Mouse (Mus musculus) layer of hippocampus, adult 9-11 months (tissue): ENCODE data around the gene Coro1b.
A peak's percentile ranks its signal among the peaks of the same experiment; 100 is the strongest.

Experiments used
- DNase-seq: peaks from one replicate; pipeline ENCODE4 v3.0.0; 2022

Coro1b gene

DNA sequence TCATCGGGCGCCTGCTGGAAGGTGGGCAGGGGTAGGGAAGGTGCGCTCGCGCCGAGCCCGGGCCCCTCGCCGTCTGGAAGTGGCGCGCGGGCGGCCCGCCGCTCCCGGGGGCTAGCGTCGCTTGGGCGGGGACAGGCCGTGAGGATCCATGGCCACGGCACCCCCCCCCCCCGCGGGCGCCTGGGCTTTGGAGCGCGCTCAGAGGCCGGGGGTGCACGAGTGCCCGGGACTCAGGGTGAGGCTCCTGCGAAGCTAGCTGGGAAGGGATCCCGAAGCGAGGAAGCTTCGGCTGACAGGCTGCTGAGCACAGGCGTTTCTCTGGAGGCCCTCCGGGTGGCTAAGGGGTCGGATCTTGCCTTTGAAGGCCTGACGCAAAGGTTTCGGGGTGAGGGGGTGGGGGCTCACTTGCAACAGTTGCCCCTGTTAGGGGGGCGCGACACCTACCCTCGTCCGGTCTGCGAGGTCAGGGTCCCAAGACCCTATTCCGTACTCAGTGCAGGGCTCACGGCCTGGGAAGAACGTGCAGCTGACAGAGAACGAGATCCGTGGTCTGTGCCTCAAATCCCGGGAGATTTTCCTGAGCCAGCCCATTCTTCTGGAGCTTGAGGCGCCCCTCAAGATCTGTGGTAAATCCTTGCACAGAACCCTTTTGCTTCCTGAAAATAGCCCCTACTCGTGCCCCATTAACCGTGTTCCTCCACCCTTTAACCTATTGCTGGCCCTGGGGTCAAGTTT is 44.0 kb downstream of the Coro1b start:
- no peak for DNase-seq

DNA sequence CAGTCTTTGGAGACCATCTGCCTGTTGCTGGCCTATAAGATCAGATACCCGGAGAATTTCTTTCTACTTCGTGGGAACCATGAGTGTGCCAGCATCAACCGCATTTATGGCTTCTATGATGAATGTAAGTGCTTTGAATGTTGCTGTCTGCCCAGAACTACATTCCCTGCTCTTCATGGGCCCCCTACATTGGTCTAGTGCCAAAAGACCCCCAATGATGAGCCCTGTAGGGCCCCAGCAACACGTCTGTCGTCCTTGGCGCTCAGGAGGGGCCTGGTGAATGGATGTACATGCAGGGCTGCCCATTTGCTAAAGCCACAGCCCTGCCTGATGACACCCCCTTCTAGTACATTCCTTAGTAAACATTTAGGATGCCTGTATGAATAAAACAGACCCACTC is 44.7 kb downstream of the Coro1b start:
- DNase-seq: no peak

DNA sequence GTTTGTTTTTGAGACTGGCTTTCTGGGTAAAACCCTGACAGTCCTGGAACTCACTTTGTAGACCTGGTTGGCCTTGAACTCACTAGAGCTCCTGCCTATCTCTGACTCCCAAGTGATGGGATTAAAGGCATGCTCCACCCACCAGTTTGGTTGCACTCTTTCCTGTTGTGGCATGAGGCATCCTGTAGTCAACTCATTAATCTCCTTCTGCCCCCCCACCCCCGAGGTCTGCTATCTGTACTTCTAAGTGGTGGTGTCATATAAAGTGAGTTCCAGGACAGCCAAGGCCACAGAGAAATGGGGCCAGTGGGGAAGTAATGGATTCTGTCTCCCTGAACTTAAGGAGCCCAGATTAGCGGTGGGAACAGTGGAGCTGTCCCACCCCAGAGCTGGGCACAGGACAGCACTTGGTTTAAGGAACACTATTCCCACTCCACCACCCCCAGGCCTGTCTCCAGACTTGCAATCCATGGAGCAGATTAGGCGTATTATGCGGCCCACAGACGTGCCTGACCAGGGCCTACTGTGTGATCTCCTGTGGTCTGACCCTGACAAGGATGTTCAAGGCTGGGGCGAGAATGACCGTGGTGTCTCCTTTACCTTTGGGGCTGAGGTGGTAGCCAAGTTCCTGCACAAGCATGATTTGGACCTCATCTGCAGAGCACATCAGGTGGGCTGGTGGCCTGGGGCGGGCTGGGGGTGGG is 45.8 kb downstream of the Coro1b start:
- no peak for DNase-seq

DNA sequence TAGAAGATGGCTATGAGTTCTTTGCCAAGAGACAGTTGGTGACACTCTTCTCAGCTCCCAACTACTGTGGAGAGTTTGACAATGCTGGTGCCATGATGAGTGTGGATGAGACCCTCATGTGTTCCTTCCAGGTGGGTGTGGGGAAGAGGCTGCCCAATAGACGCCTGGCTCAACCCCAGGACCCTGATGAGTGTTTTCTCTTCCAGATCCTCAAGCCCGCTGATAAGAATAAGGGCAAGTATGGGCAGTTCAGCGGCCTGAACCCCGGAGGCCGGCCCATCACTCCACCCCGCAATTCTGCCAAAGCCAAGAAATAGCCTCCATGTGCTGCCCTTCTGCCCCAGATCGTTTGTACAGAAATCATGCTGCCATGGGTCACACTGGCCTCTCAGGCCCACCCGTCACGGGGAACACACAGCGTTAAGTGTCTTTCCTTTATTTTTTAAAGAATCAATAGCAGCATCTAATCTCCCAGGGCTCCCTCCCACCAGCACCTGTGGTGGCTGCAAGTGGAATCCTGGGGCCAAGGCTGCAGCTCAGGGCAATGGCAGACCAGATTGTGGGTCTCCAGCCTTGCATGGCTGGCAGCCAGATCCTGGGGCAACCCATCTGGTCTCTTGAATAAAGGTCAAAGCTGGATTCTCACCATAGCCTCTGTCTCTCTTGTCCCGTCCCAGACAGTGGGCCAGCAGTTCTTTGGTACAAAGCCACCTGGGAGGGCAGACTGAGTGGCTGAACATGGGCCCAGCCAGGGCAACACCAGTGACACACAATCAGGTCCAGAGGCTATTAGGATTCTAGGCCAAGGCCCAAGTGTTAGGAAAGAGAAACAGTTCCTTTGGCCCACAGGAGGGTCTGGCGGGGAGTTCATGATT is 46.6 kb downstream of the Coro1b start:
- no peak for DNase-seq

DNA sequence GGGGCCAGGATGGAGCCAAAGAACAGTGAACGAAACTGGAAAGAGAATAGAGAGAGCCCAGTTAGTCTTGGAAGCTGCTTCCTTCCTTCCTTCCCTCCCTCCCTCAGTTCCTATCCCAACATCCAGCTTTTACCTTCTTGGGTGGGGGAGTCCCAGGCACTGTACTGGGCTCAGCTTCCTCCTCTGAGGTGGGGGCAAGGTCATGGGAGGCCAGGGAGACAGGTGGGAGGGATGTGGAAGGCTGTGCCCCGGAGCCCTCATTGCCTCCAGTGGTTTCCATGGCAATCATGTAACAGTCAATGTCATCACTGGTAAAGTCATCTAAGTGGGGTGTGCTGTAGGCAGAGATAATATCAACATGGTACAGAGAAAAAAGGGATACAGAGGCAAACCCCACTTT is 47.6 kb downstream of the Coro1b start:
- no peak for DNase-seq

DNA sequence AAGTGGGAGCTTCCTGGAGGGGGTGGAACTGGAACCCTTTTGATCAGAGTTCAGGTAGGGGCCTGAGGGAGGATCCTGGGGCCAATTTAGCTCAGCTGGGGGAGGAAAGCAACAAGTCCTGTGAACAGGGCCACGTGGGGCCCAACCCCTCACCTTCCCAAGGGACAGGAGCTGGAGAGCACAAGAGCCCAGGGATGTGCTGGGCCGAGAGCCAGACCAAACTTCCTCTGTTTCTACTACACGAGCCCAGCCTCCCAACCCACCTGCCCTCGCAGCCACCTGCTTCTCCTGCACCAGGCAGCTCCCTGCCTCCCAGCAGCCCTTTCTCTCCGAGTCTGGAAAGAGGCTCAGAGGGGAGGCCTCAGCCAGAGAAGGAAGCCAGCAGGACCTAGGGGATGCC is 48.1 kb downstream of the Coro1b start:
- DNase-seq: no peak

DNA sequence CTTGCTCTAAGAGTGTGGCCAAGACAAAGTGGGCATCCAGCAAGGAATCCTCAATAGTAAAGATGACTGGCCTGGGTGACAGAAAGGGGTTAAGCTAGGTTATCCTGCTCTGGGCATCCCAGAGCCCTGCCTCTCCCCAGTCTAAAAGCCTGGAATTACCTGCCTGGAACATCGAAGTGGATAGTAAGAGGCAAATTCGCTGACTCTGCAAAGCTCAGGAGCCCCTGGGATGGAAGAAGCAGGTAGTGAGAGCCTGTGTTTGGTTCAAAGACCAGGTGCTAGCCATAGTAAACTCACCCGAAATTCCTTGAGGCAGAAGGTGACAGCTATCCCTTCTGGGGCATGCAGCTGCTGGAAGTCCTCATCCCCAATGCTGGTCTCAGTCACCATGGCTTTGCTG is 48.8 kb downstream of the Coro1b start:
- no peak for DNase-seq

DNA sequence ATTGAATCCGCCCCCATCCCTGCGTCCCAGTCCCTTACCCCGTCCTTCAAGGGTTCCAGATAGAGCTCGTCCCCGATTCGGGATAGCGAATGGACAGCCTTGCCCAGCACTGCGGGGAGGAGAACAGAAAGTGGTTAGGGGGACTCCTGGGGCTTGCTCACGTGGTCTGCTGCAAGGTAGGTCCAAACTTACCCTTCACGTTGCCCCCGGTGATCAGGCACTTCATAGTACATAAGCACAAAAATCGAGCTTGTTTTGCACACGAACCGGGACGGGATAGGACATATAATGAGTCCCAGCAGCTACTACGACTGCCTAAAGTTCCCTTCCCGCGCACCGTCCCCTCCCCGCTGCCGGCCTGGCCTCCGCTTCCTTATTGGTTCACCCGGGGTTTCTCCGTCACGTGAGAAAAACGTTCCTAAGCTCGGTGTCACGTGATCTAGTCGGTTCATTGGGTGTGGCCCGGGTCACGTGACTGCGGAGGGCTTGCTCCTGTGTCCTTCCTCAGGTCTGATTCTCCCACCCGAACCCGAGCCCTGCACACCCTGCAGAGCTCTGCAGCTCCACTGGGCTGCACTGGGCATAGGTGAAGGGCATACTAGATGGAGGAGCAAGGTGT is 53.0 kb downstream of the Coro1b start, which contains the start of gene Rad9a:
TSS of gene Rad9a (minus strand) at position 372 of the 619 bp plus-strand sequence.
- peak; percentile 98 for DNase-seq

DNA sequence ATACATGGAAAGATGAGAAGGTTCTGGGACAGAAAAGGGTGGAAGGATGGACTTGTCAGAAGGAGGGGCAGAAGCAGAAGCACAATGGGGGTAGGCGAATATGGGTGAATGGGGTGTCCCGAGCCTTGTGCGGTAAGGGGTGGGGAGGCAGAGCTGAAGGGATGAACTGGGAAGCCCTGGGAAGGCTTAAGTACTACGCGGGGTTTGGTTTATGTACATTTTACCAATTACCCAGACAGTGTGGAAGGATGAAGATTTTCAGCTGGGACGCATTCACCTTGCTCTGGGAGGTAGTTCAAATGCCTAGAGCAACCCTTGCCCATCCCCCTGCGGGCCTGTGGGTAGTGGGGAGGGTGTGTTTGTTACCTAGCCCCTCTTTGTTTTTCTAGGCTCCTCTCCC is 53.7 kb downstream of the Coro1b start:
- no peak for DNase-seq

DNA sequence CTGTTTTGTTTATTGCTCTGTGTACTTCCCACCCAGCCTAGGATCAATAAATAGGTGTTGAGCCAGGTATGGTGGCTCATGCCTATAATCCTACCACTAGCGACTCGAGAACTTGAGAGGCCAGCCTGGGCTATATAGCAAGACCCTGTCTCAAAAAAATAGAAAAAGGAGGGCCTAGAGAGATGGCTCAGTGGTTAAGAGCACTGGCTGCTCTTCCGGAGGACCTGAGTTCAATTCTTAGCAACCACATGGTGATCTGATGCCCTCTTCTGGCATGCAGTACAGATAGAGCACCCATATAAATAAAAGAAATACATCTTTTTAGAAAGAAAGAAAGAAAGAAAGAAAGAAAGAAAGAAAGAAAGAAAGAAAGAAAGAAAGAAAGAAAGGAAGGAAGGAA is 54.7 kb downstream of the Coro1b start:
- DNase-seq: no peak
